Mouse (Mus musculus) spleen, postnatal 10 days (tissue): ENCODE measurements around the gene Dpp9.

Source experiments
- DNase-seq, 2 experiments: peaks; one replicate each; pipeline ENCODE4 v3.0.0; 2021 to 2022; ENCODE audit warnings: low spot score in 2 of 2

The Dpp9 gene

DNA sequence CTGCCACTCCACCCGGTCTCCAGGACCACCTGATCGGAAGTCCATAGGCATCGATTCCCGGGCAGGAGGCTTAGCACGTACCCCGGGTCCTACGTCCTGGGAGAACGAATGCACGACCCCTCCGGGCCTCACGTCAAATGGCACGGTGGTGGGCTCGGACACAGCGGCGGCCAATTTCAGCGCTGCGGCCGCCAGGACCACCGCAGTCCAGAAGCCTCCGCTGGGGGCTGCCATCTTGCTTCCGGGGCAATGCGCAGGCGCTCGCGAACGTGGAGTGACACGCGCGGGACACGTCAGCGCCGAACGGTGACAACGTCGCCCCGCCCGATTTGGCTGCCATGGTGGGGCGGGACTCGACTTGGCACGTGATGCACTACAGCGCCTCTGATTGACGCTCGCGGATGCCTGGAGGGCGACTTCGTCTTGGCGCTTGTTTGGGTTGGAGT lies 35.0 kb downstream of the Dpp9 start, which contains the start of gene Mydgf:
Gene Mydgf (minus strand): TSS at position 263 of the 446 bp plus-strand sequence.
- DNase-seq: peak; percentile 85 to 97

DNA sequence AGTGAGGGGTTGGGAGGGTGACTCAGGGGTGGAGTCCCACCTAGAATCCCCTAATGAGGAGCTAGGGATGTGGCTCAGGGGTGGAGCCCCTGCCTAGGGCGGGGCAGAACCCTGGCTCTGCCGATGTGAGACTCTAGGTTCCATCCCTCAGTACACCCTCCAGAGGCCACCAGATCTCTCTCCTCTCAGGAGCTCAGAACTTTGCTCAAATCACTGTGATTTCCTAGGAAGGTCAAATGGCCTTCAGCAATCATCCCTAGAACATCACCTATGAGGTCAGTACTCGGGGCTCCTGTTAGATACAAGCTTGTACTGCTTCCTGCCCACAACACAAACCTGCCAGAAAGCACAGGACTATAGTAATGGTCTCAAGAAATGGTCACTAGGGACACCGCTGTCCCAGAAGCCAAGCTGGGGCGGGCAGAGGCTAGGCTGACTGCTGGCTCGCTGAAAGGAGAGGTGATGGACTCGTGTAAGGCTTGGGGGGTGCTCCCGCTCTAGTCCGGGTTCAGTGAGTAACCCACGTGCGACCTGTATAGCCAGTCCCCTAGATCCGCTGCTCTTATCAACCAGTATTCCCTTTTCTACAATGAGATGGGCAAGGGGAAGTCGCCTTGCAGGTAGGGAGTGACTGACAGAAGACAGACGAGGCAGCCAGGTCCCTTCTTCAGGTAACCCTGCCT lies 35.6 kb downstream of the Dpp9 start:
- no peak for DNase-seq

DNA sequence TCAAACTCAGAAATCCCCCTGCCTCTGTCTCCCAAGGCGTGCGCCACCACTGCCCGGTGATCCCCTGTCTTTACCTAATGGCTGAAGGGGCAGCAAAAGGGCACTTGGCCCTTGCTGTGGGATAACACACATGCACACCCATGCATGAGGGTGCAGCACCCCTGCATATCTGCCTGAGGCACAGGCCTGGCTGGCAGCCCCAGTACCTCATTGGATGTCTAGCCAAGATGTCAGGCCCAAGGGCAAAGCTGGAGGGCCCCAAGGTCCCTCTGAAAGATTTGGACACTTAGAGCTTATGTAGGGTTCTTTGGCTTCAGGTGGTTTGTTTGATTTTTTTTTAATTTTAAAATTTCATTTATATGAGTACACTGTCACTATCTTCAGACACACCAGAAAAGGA lies 43.3 kb downstream of the Dpp9 start:
- no peak for DNase-seq

DNA sequence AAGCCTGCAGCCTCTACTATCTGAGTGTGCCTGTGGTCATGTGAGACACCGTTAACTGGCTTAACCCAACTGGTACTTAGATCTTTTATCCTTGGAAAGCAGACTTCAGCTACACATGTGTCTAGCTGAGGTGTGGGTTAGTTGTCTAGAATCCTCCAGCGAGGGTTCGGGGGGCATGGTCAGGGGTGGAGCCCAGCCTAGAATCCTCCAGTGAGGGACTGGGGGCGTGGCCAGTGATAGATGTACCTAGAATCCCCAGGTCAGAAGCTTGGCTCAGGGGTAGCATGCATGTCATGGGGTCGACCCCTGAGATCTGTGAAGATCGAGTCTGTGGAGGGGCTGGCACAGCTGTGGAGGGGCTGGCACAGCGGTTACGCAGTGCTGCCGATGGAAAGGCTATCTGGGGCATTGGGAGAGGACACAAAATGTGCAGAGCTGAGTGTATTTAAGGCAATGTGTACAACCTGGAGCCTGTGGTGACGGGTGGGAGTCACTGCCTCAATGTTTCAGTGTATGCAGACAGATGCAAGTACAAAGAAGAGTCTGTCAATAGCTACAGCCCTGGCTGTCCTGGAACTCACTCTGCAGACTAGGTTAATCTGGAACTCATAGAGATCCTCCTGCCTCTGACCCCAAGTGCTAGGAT lies 45.2 kb downstream of the Dpp9 start:
- DNase-seq: peak in 1 of 2 experiments; percentile 46

DNA sequence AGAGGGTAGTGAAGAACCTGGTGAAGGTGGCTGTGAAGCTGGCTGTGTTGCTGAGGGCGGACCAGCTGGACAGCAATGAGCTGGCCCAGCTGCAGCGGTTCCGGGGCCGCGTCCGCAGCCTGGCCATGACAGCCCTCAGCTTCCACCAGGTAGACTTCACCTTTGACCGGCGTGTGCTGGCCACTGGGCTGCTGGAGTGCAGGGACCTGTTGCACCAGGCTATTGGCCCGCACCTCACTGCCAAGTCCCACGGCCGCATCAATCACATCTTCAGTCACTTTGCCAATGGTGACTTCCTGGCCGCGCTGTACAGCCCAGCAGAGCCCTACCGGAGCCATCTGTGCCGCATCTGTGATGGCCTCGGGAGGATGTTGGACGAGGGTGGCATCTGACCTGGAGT lies 46.8 kb downstream of the Dpp9 start:
- no peak for DNase-seq

DNA sequence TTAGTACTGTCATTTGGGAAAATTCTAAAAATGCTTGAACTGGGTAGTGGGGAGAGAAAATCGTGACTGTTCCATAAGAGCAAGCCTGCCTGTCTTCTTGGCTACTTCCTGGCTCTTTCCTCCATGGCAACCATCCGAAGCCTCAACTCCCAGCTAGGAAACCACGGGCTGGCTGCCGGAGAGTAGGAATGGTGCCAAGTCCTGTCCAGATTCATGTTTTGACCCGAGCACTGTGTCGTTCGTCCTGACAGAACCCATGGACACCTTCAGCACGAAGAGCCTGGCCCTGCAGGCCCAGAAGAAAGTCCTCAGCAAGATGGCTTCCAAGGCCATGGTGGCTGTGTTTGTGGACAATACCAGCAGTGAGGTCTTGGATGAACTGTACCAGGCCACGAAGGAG lies 47.2 kb downstream of the Dpp9 start:
- DNase-seq: no peak

DNA sequence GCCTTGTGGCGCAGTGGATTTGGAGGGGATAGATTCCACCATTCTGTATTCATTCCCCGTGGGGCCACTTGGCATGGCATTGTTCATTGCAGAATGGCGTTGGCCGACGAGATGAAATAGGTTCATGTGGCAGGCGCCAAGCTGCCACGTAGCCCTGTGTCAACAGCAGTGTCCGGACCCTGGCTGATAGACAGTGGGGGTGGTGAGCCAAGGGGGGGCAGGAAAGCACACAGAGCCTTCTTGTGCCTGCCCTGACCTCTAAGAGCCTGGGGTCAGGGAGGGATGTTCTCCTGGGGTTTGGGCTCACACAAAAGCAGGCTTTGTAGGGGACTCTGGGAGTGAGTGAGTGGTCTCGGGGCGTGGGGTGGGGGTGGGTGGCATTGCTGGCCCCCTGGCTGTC lies 48.1 kb downstream of the Dpp9 start:
- DNase-seq: no peak

DNA sequence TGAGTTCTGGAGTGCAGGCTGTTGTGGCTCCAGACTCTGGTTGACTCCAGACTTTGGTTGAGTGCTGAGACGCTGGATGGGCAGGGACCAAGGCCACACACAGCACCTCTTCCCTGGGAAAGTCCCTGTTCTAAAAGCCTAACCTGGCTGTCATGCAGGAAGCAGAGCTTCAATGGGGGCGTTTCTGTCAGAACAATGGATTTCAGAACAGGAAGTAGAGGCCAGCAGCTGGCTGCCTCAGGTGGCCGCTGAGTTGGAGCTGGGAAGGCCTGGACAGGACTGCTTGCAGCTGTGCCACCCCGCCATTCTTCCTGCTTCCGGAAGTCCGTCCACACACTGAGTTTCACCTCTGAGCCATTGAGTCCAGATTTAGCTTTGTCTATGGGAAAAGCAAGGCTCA lies 48.9 kb downstream of the Dpp9 start:
- DNase-seq: no peak

DNA sequence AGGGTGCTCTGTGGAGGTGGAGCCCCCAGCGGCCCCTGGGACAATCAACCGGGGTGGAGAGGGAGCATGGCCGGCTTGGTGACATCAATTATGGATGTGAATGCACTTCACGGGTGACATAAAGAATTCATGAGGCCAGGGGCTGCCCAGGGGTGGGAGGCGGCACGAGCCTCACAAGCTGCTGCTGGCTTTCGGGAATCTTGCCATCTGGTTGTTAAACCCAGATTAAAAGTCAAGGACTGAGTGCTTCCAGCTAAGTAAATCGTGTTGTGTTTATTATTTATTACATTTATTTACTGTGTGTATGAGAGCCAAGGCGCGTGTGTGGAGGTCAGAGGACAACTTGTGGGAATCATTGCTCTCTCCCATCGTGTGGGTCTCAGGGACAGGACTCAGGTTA lies 53.0 kb downstream of the Dpp9 start:
- DNase-seq: no peak

DNA sequence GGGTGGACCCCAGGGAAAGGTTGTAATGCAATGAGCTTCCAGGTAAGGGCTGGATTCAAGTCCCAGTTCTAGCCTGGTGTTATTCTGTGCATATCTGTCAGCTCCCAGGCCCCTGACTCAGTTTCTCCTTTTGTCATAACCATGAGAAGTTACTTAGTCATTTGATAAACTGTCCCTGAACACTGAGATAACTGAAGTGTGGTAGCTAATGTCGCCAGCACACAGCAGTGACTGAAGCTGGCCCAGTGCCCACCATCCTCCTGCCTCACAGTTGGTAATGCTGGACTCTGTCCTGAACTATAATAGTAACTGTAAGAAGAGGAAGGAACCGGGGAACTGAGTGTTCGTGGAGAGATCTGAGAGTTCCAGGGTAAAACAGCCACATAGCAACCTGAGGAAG lies 54.2 kb downstream of the Dpp9 start:
- DNase-seq: no peak

DNA sequence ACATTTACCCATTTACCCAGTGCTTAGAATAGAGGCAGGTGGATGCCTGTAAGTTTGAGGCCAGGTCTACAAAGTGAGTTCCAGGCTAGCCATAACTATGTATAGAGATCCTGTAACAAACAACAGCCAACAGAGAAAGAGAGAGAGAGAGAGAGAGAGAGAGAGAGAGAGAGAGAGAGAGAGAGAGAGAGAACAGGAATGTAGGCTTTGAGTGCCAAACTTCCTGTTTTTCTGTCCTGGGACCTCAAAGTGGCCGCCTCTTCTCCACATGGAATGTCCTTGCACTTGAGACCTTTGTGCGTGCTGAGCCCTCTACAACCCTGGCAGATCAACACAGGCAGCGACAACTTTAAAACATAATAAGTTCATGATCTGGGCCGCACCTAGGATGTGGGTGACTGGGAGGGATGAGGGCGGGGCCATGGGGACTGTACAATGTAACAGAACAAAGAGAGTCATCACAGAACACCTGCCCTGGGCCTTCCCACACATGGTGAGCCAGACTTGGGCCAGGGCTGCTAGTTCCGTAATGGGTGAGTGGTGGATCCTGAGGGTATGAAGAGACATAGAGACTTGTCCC lies 55.1 kb downstream of the Dpp9 start:
- peak in 1 of 2 experiments; percentile 58 for DNase-seq

DNA sequence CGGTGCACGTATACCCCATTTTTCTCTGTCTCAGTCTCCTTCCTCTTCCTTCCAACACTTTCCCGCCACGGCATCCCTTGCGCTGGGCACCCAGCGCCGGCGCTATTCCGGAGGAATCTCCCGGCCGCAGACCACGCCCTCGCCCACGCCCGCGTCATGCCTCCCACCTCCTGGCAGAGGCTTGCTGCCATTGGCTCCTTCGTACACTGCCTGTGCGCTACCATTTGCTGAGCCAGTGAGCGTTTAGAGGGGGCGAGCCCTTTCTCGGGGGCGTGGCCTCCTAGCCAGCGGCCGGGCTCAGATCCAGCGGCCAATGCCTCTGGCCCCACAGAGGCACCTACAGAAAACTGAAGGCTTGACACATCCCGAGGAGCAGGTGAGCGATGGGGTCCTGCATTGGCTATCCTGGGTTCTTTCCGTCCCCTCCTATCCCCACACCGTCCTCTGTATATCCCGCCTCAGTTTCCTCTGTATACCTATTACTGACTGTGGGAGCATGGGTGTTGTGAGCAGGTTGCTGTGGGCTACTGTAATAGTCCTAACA lies 56.4 kb downstream of the Dpp9 start, which contains the start of gene Tnfaip8l1:
Gene Tnfaip8l1 (plus strand): TSS at position 247 of the 544 bp plus-strand sequence.
- DNase-seq: peak; percentile 76 to 92

DNA sequence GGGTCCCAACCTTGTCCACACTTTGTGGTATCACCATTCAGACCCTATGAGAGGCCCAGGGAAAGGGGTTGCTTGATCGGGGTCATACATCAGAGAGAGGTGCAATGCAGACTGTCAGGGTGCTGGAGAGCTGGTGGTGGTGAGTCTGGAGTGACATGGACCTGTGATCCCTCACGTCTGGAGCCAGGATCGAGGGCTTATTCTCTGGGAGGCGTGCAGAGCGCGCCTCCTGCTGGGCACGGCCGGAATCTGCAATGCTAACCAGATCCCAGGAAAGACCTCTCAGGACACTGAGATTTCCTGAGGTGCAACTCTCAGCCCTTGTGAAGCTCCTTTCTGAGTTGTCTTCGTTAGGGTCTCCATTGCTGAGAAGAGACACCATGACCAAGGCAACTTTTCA lies 59.0 kb downstream of the Dpp9 start:
- peak in 1 of 2 experiments; percentile 56 for DNase-seq

DNA sequence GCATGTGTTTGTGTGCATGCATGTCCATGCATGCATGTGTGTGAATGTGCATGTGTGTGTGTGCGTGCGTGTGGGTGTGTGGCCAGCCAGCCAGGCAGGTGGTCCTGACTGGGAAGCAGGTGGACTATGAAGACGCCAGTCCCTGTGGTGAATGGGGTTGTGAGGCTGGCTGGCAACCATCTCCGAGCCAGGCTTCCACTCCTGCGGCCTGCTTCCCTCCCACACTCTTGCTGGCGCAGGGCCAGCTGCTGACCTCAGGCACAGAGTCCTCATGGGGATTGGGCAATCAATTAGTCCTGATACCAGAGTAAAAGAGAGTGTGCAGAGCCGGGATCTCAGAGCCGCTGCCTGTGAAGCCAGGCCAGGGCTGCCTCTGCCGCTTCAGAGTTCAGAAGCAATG lies 65.1 kb downstream of the Dpp9 start:
- DNase-seq: no peak

DNA sequence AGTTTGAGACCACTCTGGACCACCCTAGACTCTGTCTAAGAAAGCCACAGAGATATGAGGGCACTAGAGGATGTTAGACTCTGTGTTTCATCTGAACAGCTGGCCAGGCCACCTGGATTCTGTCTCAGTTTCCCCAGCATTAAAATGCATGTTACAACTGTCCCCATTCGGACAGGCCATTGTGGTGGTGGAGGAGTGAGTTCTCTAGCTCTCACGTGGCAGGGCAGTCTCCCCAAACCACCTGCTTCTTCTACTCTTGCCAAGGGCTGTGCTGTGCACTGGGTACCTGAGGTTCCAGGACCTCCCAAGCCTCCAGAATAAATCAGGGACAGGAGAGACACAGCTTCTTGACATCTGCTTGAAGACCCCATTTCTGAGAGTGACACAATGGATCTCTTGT lies 68.8 kb downstream of the Dpp9 start:
- no peak for DNase-seq

DNA sequence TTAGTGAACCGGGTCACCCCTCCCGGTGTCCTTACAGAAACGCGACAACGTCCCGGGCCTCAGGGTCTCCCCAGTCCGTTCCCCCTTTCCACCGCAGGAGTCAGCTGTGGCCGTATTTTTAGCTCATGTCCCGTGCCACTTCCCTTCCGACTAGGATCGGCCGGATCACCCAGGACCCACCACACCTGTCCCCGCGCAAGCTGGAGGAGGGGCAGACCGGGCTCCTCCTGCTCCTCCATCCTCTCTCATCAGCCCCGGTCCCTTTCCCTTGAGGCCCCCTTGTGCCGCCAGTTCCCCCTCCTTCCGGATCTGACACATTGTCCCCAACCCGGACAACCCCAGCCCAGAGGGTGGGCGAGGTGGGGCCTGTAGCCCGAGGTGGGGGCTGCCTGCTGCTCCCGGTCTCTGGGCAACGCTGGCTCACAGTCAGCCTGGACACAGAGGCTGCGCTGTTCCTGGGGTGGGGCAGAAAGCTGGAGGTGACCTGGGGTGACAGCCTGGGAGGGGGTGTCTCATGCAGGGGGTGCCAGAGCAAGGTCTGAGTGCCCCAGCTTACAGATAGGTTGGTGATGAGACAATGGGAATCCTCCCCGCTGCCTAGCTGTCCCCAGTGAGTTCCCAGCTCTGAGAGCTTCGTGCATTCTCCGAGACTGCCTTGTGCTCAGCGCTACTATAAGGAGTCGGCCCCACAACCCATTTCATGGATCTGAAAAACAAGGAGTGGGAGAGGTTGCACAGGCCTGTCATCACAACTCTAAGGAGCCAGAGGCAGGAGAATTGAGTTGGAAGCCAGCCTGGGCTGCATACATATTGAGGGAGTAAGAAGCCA lies 69.7 kb downstream of the Dpp9 start:
- DNase-seq: no peak

DNA sequence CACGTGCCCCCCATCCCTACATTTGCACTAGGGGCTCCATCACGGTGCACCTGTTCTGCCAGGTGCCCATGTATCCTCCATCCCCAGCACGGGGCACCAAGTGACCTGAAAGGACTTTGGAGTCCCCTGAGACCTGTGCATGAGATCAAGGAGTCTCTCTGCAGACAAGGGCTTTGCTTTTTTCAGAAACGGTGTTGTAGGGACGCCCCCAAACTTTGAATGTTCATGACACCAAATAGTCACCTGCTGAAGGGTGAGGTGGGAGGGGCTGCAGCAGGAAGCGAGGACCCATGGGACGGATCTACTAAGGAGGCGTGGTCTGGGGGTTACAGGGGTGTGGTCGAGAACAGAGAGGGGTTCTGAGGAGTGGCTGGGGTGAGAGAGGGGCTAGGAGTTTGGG lies 70.4 kb downstream of the Dpp9 start:
- DNase-seq: no peak

DNA sequence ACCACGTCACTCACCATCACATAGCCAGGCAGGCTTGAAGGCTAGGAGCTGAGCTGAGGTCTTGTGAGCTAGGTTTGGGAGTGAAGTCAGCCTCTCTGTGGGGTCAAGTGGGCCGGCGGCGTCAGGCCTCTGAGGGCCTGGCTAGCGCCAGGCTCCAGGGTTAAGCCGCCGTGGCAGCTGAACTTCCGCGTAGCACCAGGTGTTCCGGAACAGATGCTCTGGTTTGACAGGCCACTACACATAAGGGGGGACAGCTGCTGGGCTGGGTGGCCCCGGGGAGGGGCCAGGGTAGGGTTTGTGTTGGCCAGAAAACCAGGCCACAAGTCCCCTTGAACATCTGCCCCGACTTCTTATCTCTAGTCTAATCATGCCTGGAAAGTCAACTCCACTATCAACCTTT lies 71.3 kb downstream of the Dpp9 start:
- DNase-seq: no peak

DNA sequence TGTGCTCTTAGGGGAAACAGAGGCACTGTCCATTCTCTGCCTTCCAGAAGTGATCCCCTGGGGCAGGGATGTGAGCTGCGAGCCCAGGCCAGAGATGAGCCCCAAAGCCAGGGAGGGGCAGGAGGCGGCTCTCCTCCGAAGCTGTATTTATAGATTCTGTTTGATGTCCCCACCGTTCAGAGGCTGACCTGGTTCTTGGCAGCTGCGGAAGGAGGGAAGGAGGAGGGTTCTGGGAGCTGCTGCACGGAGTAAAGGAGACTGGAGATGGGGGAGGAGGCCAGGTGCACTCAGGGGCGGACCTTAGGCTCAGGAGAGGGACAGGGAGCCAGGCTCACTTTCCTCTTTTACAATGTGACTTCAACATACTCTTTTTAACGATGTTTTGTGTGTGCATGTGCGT lies 72.6 kb downstream of the Dpp9 start:
- DNase-seq: no peak

DNA sequence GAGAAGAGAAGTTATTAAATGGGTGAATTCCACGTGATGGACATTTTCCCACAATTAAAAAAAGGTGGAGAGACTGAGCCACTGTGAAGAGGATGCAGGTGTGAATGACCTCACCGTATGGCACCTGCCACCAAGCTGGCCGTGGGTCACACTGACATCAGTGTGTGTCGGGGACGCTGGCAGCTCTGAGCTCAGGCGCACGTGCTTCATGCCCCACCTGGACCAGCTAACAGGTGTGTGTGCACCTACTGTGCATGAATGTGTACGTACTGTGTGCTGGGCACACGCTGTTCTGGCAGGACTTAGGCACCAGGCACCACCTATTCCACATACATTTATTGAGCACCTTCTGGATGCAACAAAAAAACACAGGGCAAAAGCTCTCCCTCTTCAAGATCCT lies 74.2 kb downstream of the Dpp9 start:
- DNase-seq: no peak

DNA sequence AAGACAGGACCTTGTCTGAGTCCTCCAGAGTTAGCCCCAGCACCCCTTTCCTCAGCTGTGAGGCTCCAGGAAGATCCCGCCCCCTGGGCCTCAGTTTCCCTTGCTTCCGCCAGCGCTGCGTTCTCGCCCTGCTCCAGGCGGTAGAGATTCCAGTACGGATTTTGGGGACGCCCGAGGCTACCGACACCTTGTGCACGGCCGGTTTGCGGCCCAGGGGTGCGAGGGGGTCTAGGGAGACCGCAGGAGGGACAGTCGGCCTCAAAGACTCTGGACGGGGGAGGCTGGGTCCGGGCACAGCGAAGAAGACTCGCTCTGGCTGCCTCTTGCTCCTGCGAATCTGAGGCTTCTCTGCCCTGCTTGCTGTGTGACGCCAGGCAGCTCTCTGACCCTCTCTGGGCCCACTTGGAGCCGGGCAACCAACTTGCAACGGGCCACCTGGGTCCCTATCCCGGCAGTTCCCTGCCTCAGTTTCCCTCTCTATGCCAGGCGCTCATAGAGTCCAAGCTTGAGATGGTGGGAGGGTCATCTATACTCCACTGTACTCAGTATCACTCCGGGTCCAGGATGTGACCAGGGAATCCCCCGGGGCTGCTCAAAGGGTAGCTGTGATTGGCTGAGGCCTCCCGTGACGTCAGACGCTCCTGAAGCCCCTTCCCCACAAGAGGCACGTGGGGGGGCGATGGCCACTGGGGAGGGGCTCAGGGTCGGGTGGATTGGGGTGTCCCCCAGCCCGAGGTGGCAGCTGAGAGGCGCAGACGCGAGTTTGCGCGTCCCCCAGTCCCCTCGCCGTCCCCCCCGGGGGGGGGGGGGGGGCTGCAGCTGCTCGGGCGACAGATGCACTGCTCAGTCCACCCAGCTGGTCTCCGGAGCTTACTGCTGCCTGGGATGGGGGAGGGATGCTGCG lies 76.8 kb downstream of the Dpp9 start:
- peak in 1 of 2 experiments; percentile 56 for DNase-seq
